Mouse (Mus musculus) lung, postnatal 25 days (tissue): ENCODE data around the gene Ppox.

Experiments
- DNase-seq: peaks from one replicate; pipeline ENCODE4 v3.0.0; 2022; ENCODE audit warnings: low spot score

The Ppox gene

GRCm38 (mm10) chr1:171265971-171266744 lies 14.8 kb downstream of the Ppox start:
- DNase-seq = no peak

- no peak for DNase-seq
Measured at GRCm38 (mm10) chr1:171263666-171264461, 17.1 kb downstream of the Ppox start.

- DNase-seq = peak; percentile 58
Measured at GRCm38 (mm10) chr1:171263185-171263611, 17.8 kb downstream of the Ppox start.

- DNase-seq = peak; percentile 59
Measured at GRCm38 (mm10) chr1:171262594-171263130, 18.3 kb downstream of the Ppox start.

GRCm38 (mm10) chr1:171260316-171260715 lies 20.7 kb downstream of the Ppox start:
- no peak for DNase-seq

- DNase-seq = no peak
Measured at GRCm38 (mm10) chr1:171258921-171259320, 22.1 kb downstream of the Ppox start.

- DNase-seq = no peak
Measured at GRCm38 (mm10) chr1:171257781-171258180, 23.2 kb downstream of the Ppox start.

GRCm38 (mm10) chr1:171256937-171257548 lies 23.9 kb downstream of the Ppox start:
- peak; percentile 69 for DNase-seq

- no peak for DNase-seq
Measured at GRCm38 (mm10) chr1:171256095-171256818, 24.7 kb downstream of the Ppox start.

- no peak for DNase-seq
Measured at GRCm38 (mm10) chr1:171252415-171252814, 28.6 kb downstream of the Ppox start.

- DNase-seq = no peak
Measured at GRCm38 (mm10) chr1:171251594-171252324, 29.2 kb downstream of the Ppox start.

GRCm38 (mm10) chr1:171250680-171251593 lies 30.0 kb downstream of the Ppox start, which contains the start of gene Ndufs2:
Gene Ndufs2, minus strand, starts transcription at chr1:171251388.
- DNase-seq = no peak

- no peak for DNase-seq
Measured at GRCm38 (mm10) chr1:171249913-171250600, 30.9 kb downstream of the Ppox start, which contains the start of gene Adamts4. Gene Adamts4, plus strand, starts transcription at chr1:171250421.

GRCm38 (mm10) chr1:171248386-171249226 lies 32.4 kb downstream of the Ppox start:
- no peak for DNase-seq

GRCm38 (mm10) chr1:171247916-171248315 lies 33.1 kb downstream of the Ppox start:
- DNase-seq = no peak

- DNase-seq = no peak
Measured at GRCm38 (mm10) chr1:171247453-171247841, 33.5 kb downstream of the Ppox start.

GRCm38 (mm10) chr1:171246709-171247452 lies 34.1 kb downstream of the Ppox start:
- DNase-seq = peak; percentile 99

- DNase-seq = no peak
Measured at GRCm38 (mm10) chr1:171245353-171245752, 35.6 kb downstream of the Ppox start.
